Mouse (Mus musculus) heart, embryonic 12.5 days (tissue): ENCODE measurements at regions not wholly inside any gene's neighbourhood (a gene's known extent, or its start where the extent isn't known, plus 50 kb on each side); places are given as distances from the start of the nearest gene placed in this dataset.

Source experiments
- ATAC-seq: fragments of 200-750 bp; cut with Nextera tagmentation; 2 replicates; pipeline ENCODE4 v1.8.0; 2017; ENCODE audit warnings: moderate TSS enrichment, moderate library complexity; ENCODE audit not compliant: insufficient number of reproducible peaks, low FRiP score
- H3K27ac ChIP-seq: fragments of 300-500 bp; sonication (generic); 2 replicates; pipeline ENCODE4 v1.5.1; 2016; ENCODE audit warnings: mild to moderate bottlenecking, moderate library complexity; ENCODE audit not compliant: poor library complexity, severe bottlenecking
- H3K27me3 ChIP-seq: fragments of 300-500 bp; sonication (generic); replicated peaks from 2 replicates; pipeline ENCODE4 v1.6.1; 2016; ENCODE audit warnings: mild to moderate bottlenecking, moderate library complexity
- H3K36me3 ChIP-seq: fragments of 300-500 bp; sonication (generic); 2 replicates; pipeline ENCODE4 v1.6.1; 2016; ENCODE audit warnings: mild to moderate bottlenecking, moderate library complexity
- H3K4me1 ChIP-seq: fragments of 300-500 bp; sonication (generic); replicated peaks from 2 replicates; pipeline ENCODE4 v1.6.1; 2016; ENCODE audit warnings: mild to moderate bottlenecking
- H3K4me2 ChIP-seq: fragments of 300-500 bp; sonication (generic); 2 replicates; pipeline ENCODE4 v1.6.1; 2016; ENCODE audit warnings: mild to moderate bottlenecking, moderate library complexity
- H3K4me3 ChIP-seq: fragments of 300-500 bp; sonication (generic); 2 replicates; pipeline ENCODE4 v1.5.1; 2016; ENCODE audit warnings: mild to moderate bottlenecking
- H3K9ac ChIP-seq: fragments of 300-500 bp; sonication (generic); 2 replicates; pipeline ENCODE4 v1.6.1; 2016; ENCODE audit warnings: mild to moderate bottlenecking, moderate library complexity
- H3K9me3 ChIP-seq: fragments of 300-500 bp; sonication (generic); replicated peaks from 2 replicates; pipeline ENCODE4 v1.6.1; 2016; ENCODE audit warnings: mild to moderate bottlenecking, moderate library complexity
- WGBS: fragments of 180-500 bp; shearing (Covaris S2); methylation state at CpG from one replicate; pipeline ENCODE4 v1.1.7; 2016; 5-methylcytosine and 5-hydroxymethylcytosine counted together

DNA sequence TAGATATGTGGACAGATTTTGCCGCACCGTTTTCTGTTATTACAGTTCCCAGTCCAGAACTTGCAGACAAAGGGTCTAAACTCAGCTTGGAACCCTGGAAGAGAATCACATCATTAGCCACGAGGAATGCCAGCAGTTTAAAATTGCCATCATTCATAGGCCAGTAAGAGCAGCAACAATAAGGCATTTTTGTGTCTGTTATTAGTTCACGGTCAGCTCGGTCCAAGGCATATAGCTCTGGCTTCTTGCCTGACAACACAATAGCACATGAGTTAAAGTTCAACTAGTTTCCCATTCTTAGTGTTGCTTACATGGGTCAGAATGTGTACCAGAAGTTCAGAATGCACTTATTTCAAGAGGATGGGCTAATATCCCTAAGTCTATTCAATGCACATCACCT, 103.4 kb downstream of the Olig3 start:
- H3K4me3 ChIP-seq: no peak overlapping the region
- H3K36me3 ChIP-seq: no peaks in the 10 kb centered on the region
- no peak overlapping the region for H3K9ac ChIP-seq
- no peak for ATAC-seq
- H3K9me3 ChIP-seq: no peaks in the 10 kb centered on the region
- H3K27me3 ChIP-seq: 0 out of 2 replicates have a peak, but pooled peaks cover 3% of the 10 kb centered on the region
- H3K27ac ChIP-seq: no peak overlapping the region
- WGBS: 85% methylated on average over 5 of the region's 5 CpGs
- no peaks in the 10 kb centered on the region for H3K4me1 ChIP-seq
- no peak overlapping the region for H3K4me2 ChIP-seq

DNA sequence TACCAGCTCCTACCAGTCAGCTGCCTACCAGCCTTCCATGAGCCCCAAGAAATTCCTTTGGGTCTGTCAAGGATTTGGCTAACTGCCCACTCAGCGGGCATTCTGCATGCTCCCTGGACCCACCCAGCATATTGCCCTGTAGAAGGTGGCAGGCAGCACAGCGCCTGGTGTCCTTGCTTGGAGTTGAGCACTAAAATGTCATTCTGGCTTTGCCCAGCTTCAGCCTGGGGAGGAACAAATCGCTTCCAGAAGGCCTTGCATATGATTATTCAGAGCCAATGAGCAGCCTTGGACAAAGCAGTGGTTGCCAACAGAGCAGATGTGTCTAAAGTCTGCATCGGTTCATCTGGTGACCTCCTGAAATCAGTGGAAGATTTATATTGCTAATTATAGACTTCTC, 103.8 kb downstream of the Olig3 start:
- Histone ChIP-seq H3K9ac (no peak overlapping the region), H3K27ac (no peak overlapping the region), H3K36me3 (no peaks in the 10 kb centered on the region), H3K4me3 (no peak overlapping the region), H3K4me1 (no peaks in the 10 kb centered on the region), H3K27me3 (0 out of 2 replicates have a peak, but pooled peaks cover 3% of the 10 kb centered on the region), H3K9me3 (no peaks in the 10 kb centered on the region), H3K4me2 (no peak overlapping the region)
- WGBS: 76% methylated on average over 4 of the region's 4 CpGs
- ATAC-seq: no peak

GRCm38 (mm10) chr10:19463800-19464199, 107.5 kb downstream of the Olig3 start:
- no peak overlapping the region for H3K4me2 ChIP-seq
- 65% methylated on average over 3 of the region's 3 CpGs for WGBS
- H3K36me3 ChIP-seq: no peaks in the 10 kb centered on the region
- no peak overlapping the region for H3K4me3 ChIP-seq
- ATAC-seq: no peak
- H3K9ac ChIP-seq: no peak overlapping the region
- no peaks in the 10 kb centered on the region for H3K27me3 ChIP-seq
- no peaks in the 10 kb centered on the region for H3K4me1 ChIP-seq
- H3K27ac ChIP-seq: no peak overlapping the region
- H3K9me3 ChIP-seq: no peaks in the 10 kb centered on the region

DNA sequence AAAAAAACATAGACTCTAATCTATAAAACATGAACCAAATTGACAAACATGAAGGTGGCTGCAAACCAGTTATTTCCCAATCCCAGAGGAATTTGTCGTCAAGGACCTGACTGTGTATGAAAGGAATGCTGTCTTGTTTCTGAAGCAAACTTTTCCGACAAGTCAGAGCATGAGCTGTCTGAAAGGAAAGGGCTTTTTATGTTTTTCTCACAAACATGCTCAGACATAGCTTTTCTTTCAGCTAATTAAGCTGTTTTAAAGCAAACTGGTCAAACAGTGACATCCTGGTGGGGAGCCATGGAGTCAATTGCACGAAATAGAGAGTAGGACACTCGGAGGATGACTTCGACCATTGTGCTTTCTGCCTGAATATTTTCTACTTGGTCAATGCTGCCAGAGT, 108.2 kb downstream of the Olig3 start:
- H3K9me3 ChIP-seq: no peaks in the 10 kb centered on the region
- no peak overlapping the region for H3K27ac ChIP-seq
- no peaks in the 10 kb centered on the region for H3K36me3 ChIP-seq
- ATAC-seq: no peak
- H3K9ac ChIP-seq: no peak overlapping the region
- H3K4me3 ChIP-seq: no peak overlapping the region
- 71% methylated on average over 5 of the region's 5 CpGs for WGBS
- no peak overlapping the region for H3K4me2 ChIP-seq
- H3K27me3 ChIP-seq: no peaks in the 10 kb centered on the region
- no peaks in the 10 kb centered on the region for H3K4me1 ChIP-seq

DNA sequence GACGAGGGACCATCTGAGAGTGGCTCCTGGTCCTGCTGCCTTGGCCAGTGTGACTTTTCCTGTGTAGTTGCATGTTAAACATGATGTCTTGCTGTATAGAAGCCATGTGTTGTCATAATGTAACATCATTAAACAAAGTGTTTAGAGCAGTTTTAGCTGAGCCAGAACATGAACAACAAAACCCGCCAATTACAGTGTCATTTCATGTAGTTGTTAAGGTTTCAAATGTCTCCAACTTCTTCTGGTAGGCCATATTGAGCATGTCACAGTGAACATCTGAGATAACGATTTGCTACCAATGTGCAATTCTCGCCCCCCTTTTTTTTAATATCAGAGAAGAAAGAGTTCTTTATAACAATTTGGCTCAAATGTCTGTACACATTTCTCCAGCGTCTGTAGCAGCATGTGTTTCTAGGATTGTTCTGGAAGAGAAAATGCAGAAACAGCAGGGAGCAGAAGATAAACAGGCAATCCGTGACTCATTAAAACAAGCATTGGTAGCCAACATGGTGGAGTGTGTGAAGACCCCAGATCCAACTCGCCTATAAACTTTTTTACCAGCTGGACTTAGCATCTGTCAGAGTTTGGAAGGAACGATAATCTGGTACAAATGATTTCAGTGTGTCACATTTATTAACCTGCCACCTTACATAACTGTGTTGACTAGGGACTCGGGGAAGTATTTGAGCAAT, 115.2 kb downstream of the Olig3 start:
- Histone ChIP-seq H3K4me3 (no peak overlapping the region), H3K9ac (no peak overlapping the region), H3K4me2 (no peak overlapping the region), H3K27ac (no peak overlapping the region), H3K4me1 (no peaks in the 10 kb centered on the region), H3K36me3 (no peaks in the 10 kb centered on the region), H3K27me3 (no peaks in the 10 kb centered on the region), H3K9me3 (no peaks in the 10 kb centered on the region)
- WGBS: 75% methylated on average over 9 of the region's 9 CpGs
- ATAC-seq: no peak

- H3K4me2 ChIP-seq: no peak overlapping the region
- WGBS: 54% methylated on average over 6 of the region's 6 CpGs
- H3K4me3 ChIP-seq: no peak overlapping the region
- H3K4me1 ChIP-seq: no peaks in the 10 kb centered on the region
- no peaks in the 10 kb centered on the region for H3K27me3 ChIP-seq
- no peak overlapping the region for H3K27ac ChIP-seq
- ATAC-seq: no peak
- H3K9ac ChIP-seq: no peak overlapping the region
- H3K36me3 ChIP-seq: no peaks in the 10 kb centered on the region
- H3K9me3 ChIP-seq: no peaks in the 10 kb centered on the region
These were observed 115.7 kb downstream of the Olig3 start for GRCm38 (mm10) chr10:19472066-19472465.

GRCm38 (mm10) chr10:19472949-19473535, 116.7 kb downstream of the Olig3 start:
- Histone ChIP-seq H3K36me3 (no peaks in the 10 kb centered on the region), H3K27ac (no peak overlapping the region), H3K27me3 (no peaks in the 10 kb centered on the region), H3K9me3 (no peaks in the 10 kb centered on the region), H3K4me2 (no peak overlapping the region), H3K9ac (no peak overlapping the region), H3K4me1 (no peaks in the 10 kb centered on the region), H3K4me3 (no peak overlapping the region)
- no peak for ATAC-seq
- 73% methylated on average over 3 of the region's 3 CpGs for WGBS

DNA sequence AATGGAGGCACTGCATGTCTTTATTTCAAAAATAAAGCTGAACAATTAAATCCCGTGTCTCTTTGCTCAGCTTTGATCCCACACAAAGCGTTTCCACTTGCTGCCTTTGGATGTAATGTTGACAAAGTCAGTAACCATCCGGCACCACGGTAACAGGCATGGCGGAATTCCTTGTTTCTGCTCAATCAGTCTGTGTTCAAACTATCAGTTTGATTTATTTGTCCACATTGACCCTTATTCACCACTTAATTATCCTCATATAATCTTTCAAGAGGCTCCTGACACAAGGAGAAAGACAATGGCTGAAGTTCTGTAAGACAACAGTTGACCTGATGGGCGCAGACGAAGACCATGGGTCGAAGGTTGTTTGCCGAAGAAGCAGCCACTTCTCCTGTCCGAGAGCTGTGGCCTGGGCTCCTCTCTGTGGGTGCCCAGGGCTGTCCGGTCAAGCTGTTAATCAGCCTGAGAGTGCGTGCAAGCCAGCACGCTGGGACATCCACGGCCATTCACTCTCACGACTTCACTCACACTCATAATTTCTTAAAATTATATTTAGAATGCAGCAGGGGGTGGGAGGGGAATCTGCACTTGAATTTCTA, 106.1 kb upstream of the Ifngr1 start:
- no peak overlapping the region for H3K4me3 ChIP-seq
- no peaks in the 10 kb centered on the region for H3K36me3 ChIP-seq
- no peak overlapping the region for H3K9ac ChIP-seq
- H3K4me2 ChIP-seq: no peak overlapping the region
- no peak for ATAC-seq
- H3K4me1 ChIP-seq: no peaks in the 10 kb centered on the region
- H3K9me3 ChIP-seq: no peaks in the 10 kb centered on the region
- 74% methylated on average over 15 of the region's 15 CpGs for WGBS
- no peaks in the 10 kb centered on the region for H3K27me3 ChIP-seq
- no peak overlapping the region for H3K27ac ChIP-seq

DNA sequence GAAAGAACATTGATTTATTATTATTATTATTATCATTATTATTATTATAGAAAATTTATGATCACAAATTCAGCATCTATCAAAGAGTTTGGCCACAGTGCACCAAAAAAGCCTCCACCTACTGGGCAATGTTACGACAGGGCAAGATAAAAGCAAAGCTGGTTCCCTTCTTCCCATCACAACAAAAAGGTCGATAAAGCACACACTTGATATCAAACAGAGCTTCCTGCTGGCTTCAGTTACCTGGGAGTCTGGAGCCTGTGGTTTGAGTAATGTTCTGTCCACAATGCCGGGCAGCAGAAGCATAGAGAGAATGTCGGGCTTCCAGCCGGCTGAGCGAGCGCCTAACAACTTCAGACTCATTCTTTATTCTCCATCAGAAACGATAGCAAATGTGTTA, 101.2 kb upstream of the Ifngr1 start:
- Histone ChIP-seq H3K36me3 (no peaks in the 10 kb centered on the region), H3K27me3 (no peaks in the 10 kb centered on the region), H3K27ac (no peak overlapping the region), H3K4me3 (no peak overlapping the region), H3K9ac (no peak overlapping the region), H3K4me2 (no peak overlapping the region), H3K4me1 (peaks cover 4% of the 10 kb centered on the region; the same call in 1 of the 2 replicates), H3K9me3 (no peaks in the 10 kb centered on the region)
- no peak for ATAC-seq
- WGBS: 34% methylated on average over 8 of the region's 8 CpGs

GRCm38 (mm10) chr10:19491513-19492380, 100.0 kb upstream of the Ifngr1 start:
- ATAC-seq: no peak
- Histone ChIP-seq H3K27me3 (no peaks in the 10 kb centered on the region), H3K9me3 (no peaks in the 10 kb centered on the region), H3K4me2 (no peak overlapping the region), H3K4me1 (peaks cover 4% of the 10 kb centered on the region; the same call in 1 of the 2 replicates), H3K36me3 (no peaks in the 10 kb centered on the region), H3K27ac (no peak overlapping the region), H3K4me3 (no peak overlapping the region), H3K9ac (no peak overlapping the region)
- 54% methylated on average over 21 of the region's 21 CpGs for WGBS
